Mouse (Mus musculus): ENCODE results near the gene 1500009L16Rik.

The 1500009L16Rik gene

DNA sequence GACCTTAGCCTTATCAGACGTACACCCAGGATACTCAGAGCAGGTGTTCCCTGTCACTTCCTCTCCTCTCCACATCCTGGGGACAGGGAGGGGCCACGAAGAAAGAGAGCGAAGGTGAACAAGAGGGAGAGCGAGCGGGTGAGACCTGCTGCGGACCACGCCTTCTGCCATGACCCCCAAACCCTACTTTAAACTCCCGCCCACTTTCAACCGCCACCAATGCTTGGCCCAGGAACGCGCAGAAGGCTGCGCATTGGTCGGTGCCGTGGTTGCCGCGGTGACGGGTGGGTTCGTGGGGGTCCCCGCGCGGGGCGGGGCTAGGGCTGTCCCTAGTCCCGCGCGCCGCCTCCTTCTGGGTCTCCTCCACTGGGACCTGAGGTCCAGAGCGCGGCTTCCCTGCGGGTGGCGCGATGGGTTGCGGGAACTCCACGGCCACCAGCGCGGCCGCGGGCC lies at the start of gene 1500009L16Rik:
1500009L16Rik (plus strand) TSS at position 287 of the 453 bp plus-strand sequence.
- peak; percentile 85 to 86 for DNase-seq

GRCm38 (mm10) chr10:83681334-83681733 lies 41.3 kb upstream of the 1500009L16Rik start:
- no peak for DNase-seq

GRCm38 (mm10) chr10:83688215-83688614 lies 34.5 kb upstream of the 1500009L16Rik start:
- DNase-seq: peak; percentile 9 to 19

DNA sequence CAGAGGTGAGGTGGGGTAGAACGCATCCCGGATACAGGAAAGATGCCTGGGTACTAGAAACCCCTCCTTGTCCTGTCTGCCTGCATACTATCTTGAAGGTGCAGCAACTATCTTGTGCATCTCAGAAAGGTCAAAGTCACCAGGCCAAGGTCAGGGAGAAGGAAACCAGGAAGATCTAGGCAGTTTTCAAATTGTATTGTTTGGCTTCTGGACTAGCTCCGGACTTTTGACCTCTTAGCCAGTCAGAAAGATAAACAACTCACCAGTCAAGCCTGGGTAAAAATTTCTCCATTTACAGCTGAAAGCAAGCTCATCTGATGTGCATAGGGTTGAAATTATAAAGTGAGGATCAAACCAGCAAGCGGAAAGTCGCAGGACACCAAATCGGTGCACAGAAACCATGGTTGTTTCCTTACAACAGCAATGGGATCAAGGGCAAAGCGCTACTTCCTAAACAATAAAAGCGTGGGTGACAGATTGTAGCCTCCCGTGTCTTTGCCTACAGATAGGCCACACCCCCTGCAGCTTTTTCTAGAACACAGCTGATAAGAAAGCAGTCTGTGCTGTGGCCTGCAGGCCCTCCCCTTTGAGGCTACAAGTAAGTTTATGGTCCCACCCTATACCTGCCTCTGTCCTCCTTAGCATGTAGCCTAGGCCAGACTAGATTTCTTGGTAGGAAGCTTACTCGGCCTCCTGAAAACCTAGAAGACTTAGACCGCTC lies 30.3 kb upstream of the 1500009L16Rik start:
- no peak for DNase-seq

DNA sequence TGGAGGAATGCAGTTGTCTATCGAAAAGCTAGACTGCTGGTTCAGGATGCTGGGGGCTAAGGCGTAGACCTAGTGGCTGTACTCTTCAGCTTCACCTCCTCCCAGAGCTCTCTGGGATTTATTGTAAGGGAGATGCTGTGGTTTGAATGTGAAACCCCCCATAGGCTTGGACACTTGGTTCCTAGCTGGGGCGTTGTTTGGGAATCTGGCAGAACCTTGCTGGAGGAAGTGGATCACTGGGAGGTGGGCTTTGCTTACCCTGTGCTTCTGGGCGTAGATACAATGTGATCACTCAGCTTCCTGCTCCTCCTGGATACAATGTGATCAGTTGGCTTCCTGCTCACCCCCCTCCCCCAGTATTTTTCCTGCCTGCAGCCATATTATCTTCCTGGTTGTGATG lies 26.4 kb upstream of the 1500009L16Rik start:
- no peak for DNase-seq

- no peak for DNase-seq
These were observed 16.0 kb upstream of the 1500009L16Rik start for GRCm38 (mm10) chr10:83706628-83707027.

GRCm38 (mm10) chr10:83709920-83710319 lies 12.7 kb upstream of the 1500009L16Rik start:
- no peak for DNase-seq

- no peak for DNase-seq
These were observed 10.9 kb upstream of the 1500009L16Rik start for GRCm38 (mm10) chr10:83711769-83712168.

DNA sequence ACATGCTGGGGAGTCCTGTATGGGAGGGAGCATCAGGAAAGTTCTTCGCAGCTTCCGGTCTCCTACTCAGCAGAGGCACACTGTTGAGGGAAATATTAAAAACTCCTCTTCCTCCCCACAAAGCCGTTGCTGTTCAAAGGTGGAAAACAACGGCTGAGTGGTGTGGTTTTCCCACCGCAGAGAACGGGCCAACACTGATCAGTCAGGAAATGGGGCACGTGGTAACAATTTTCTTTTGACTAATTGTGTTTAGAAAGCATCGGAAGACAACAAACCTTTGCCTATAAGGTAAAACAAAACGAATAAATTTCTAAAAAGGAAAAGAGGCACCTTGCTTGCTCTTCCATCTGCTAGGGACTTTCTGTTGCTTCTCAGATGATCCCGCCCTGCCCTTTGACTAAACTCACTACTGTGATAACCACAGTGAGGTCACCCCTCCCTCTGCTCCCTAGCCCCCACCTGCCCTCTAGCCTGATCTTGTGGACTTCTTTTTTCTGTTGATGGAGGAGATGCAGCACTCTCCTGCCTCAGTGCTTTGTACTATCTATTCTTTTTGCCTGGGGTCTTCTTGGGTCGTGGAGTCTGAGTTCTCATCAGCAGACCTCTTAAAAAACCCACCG lies 3.7 kb upstream of the 1500009L16Rik start:
- no peak for DNase-seq

- peak; percentile 48 to 55 for DNase-seq
These were observed 390 bp downstream of the 1500009L16Rik start for GRCm38 (mm10) chr10:83723055-83723454.

- no peak for DNase-seq
These were observed 1.8 kb downstream of the 1500009L16Rik start for GRCm38 (mm10) chr10:83724351-83725059.

DNA sequence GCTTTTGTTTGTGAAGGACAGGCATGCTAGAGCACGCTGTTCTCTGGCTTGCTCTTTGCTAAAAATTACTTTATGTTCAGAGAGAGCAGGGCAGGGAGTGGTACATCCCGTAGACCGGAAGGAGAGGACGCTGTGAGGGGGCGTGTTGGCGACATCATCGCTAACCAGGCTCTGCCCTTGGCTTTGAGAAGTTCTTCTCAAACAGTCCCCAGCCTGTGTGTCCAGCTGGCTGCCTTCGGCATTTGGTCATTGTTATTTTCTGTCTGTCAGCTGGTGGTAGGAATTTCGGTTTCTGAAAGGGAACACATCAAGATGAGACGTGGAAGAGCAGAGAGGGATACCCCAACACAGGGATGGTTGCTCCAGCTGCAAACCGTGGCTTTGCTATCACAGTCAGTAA lies 3.5 kb downstream of the 1500009L16Rik start:
- DNase-seq: no peak

DNA sequence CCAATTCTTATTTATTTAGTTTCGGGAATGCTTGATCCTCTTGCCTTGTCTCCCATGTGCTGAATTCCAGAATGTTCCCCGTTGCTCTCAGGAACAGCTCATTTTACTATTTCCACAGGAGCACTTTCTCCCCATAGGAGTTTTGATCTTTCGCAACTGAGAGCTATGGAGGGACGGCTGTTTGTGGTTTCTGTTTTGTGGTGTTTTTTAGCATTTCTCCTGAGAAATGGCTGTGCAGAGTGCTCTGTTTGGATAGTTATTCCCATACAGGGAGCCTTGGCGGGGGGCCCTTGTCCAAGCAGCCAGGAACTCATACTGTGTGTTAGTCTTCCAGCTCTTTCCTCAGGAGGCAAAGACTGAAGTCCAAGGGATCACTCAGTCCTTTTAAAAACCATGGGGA lies 5.2 kb downstream of the 1500009L16Rik start:
- no peak for DNase-seq

- no peak for DNase-seq
These were observed 5.9 kb downstream of the 1500009L16Rik start for GRCm38 (mm10) chr10:83728529-83728928.

DNA sequence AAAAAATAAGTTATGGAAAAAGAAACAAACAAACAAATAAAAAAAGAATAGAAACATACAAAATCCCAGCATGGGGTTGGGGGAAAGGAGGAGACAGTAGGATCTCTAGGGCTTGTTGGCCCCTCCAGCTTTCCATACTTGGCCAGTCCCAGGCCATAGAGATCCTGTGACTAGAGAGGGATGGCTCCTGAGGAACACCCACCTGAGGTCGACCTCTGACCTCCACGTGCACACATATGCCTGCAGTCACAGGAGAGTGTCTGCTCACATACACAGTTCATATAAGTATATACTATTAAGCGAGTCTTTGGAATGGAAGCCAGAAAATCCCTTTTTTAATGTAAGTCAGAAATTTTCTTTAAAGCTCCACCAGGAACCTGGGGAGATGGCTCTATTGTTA lies 6.4 kb downstream of the 1500009L16Rik start:
- DNase-seq: no peak

DNA sequence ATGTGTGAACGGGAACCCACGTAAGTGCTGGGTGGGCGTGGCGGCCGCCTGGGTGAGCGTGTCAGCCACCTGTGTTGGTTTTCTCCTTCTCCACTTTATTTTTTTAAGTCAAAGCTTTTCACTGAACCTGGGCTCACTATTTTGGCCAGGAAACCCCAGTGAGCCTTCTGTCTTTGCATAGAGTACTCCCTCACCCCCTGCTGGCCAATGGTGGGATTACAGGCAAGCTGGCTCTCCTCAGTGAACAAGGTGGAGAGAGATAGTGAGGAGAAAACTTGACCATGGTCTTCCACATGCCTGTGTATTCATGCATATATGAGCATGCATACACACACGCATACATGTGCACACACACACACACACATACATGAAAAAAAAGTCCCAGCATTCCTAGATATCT lies 6.8 kb downstream of the 1500009L16Rik start:
- DNase-seq: peak; percentile 96 to 99

GRCm38 (mm10) chr10:83733725-83734124 lies 11.1 kb downstream of the 1500009L16Rik start:
- DNase-seq: no peak

DNA sequence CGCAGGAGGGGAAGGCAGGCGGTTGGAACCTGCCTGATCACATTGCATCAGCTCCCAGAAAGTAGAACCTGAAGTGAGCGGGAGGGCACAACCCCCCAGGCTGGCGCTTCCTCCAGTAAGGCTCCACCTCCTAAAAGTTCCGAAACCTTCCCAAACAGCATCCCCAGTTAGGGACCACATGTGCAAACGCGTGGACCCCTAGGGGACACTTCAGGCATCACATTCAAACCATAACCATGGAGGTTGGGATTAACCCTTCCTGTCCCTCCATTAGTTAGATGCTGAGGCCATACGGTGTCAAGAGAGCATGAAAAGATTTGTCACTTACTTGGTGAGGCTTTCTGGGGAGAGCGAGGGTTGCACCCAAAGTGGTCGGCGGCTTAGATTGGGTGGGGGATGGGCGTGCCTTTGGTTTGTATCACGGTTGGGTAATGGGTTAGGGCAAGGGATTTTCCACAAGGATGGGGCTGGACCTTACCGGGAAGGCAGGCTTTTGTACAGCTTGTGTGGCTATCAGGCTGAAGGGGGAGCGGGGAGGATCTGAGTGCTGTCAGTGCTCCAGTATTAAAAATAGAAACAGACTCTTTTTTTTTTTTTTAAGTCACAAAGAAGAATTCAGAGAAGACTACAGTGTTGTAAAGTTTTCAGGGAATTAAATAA lies 16.5 kb downstream of the 1500009L16Rik start:
- no peak for DNase-seq

DNA sequence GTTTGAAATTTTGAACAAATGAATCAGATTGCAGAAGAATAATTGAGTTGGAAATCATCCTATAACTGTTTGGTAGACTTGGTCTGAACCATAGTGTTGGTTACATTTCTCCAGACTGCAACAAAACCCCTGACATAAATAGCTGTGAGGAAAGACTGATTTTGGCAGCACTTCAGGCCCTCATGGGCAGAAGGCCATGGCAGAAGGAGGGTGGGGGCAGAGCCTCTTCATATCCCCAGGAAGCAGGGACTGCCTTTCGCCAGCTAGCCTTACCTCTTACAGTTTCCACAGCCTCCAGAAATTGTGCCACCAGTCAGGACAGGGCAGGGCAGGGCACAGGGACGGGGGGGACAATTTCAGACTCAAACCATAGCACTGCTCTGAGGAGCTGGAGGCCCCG lies 22.0 kb downstream of the 1500009L16Rik start:
- DNase-seq: peak; percentile 78 to 80

GRCm38 (mm10) chr10:83753056-83753455 lies 30.4 kb downstream of the 1500009L16Rik start:
- DNase-seq: no peak

GRCm38 (mm10) chr10:83757343-83757962 lies 34.8 kb downstream of the 1500009L16Rik start:
- peak in 1 of 2 experiments; percentile 30 for DNase-seq

DNA sequence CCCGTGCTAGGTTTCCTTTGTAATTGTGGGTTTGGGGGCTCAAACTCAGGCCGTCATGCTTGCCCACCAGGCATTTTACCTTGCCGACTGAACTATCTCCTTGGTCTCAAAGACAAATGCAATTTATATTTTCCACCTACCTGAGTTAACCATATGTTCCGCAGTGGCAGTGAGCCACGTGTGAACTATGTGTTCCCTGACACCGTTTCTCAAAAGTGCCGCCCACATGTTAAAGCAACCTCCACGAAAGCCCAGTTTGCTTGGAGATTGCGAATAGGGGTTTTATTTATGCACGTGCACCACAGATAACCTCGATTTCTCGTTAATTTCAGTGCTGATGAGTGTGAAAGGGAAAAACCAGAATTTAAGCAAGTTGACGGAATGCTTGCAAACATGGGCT lies 36.1 kb downstream of the 1500009L16Rik start:
- no peak for DNase-seq

GRCm38 (mm10) chr10:83760535-83760934 lies 37.9 kb downstream of the 1500009L16Rik start:
- no peak for DNase-seq
